ENCODE assay signal across 8 mouse cellular contexts in the genomic region with DNA sequence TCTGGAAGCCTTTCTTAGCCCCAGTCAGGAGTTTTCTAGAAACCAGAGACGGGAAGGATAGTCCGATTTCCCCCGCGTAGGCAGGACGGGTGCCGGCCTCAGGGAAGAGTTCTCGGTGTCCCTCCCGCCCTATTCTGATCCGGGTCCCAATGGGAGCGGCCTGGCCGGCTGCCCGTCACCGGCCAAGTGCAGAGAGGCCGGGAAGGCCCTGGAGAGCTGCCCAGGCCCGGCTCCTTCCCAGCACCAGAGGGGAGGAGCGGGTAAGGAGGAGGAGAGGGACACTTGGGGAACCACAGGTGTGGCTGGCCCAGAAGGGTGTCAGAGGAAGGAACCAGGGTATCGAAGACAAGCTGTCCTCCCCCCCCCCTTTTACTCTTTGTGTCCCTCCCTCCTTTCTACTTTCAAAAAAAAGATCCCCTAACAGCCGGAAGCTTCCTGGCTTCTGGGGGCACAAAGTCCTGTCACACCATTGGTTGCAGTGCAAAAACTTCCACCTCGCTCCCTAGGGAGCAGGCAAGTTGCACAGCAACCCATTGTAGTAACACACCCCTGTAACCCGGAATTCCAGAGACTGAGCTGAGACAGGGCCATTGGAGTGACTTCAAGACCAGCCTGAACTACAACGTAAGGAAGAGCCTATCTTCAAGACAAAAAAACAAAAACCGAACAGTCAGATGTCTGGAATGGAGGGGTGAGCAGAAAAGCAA. TPM values are rescaled to one million over a fixed set of nuclear protein-coding genes. Genes with fewer than 3 reads are reported as not detected.
DNase-seq lines count a peak whose midpoint lies in the region; ATAC-seq and TF ChIP-seq lines count a peak whose summit lies in the region.
"Had no signal": no experiment of that assay in that cellular context is flagged by ENCODE, and none has a peak within 500 bp of the region (broad histone marks: within the 10 kb centered on the region; RNA-seq: fewer than 3 reads in every experiment).

No protein-coding gene starts in this region.

- no peak for ATAC-seq in embryonic facial prominence, embryonic 15.5 days (ENCODE audit: insufficient number of reproducible peaks, low FRiP score, low TSS enrichment, low read depth)
- ATAC-seq in midbrain, embryonic 12.5 days (ENCODE audit: low FRiP score, low read depth): no peak

- peak; percentile 84 for DNase-seq in adipocyte (ENCODE audit: low spot score)
- peak; percentile 88 to 92 for DNase-seq in heart, postnatal 10 days
- DNase-seq in kidney, postnatal 25 days: peak; percentile 92 to 96
- peak; percentile 82 for DNase-seq in urinary bladder, postnatal 14 days (ENCODE audit: low spot score)

- TF ChIP-seq POLR2A in ES-Bruce4 (IDR thresholded peaks at IDR 0.05; ENCODE audit: insufficient read depth, low read length): no peak

- H3K36me3 ChIP-seq in ES-Bruce4 (ENCODE audit: control insufficient read depth, insufficient read depth, low read length, poor library complexity, severe bottlenecking): no peaks in the 10 kb centered on the region
- no peaks in the 10 kb centered on the region for H3K36me3 ChIP-seq in embryonic facial prominence, embryonic 15.5 days
- no peaks in the 10 kb centered on the region for H3K36me3 ChIP-seq in midbrain, embryonic 12.5 days

- 0 out of 2 replicates have a peak overlapping the region, but pooled peaks have one; percentile 17 for H3K4me2 ChIP-seq in embryonic facial prominence, embryonic 15.5 days (replicated peaks)
- H3K4me2 ChIP-seq in midbrain, embryonic 12.5 days (replicated peaks): 0 out of 2 replicates have a peak overlapping the region, but pooled peaks have one; percentile 9

- intact Hi-C loops in heart, postnatal 10 days (cut with DNase I): no loop called here

- no peaks in the 10 kb centered on the region for H3K27me3 ChIP-seq in ES-Bruce4 (ENCODE audit: control insufficient read depth, insufficient read depth, low read length, poor library complexity, severe bottlenecking)
- H3K27me3 ChIP-seq in embryonic facial prominence, embryonic 15.5 days: peaks cover 66% of the 10 kb centered on the region
- H3K27me3 ChIP-seq in midbrain, embryonic 12.5 days: peaks cover 97% of the 10 kb centered on the region

- no peaks in the 10 kb centered on the region for H3K9me3 ChIP-seq in ES-Bruce4 (replicated peaks; ENCODE audit: control insufficient read depth, insufficient read depth, low read length, poor library complexity, severe bottlenecking)
- H3K9me3 ChIP-seq in embryonic facial prominence, embryonic 15.5 days (replicated peaks): no peaks in the 10 kb centered on the region
- no peaks in the 10 kb centered on the region for H3K9me3 ChIP-seq in midbrain, embryonic 12.5 days

- WGBS in embryonic facial prominence, embryonic 15.5 days: 11% methylated on average over 22 of the region's 22 CpGs
- WGBS in midbrain, embryonic 12.5 days: 20% methylated on average over 22 of the region's 22 CpGs

- TF ChIP-seq EP300 in ES-Bruce4 (IDR thresholded peaks at IDR 0.05; ENCODE audit: insufficient read depth, low read depth, low read length): no peak

- H3K4me3 ChIP-seq in ES-Bruce4 (ENCODE audit: low read depth, low read length): peak overlapping the region; percentile 9
- no peak overlapping the region for H3K4me3 ChIP-seq in embryonic facial prominence, embryonic 15.5 days (replicated peaks)
- H3K4me3 ChIP-seq in midbrain, embryonic 12.5 days: no peak overlapping the region

- H3K27ac ChIP-seq in ES-Bruce4 (ENCODE audit: insufficient read depth, low read length): peak overlapping the region; percentile 45
- H3K27ac ChIP-seq in embryonic facial prominence, embryonic 15.5 days (replicated peaks): no peak overlapping the region
- H3K27ac ChIP-seq in midbrain, embryonic 12.5 days (replicated peaks): no peak overlapping the region

- TF ChIP-seq CTCF in ES-Bruce4 (IDR thresholded peaks at IDR 0.05; ENCODE audit: low read depth, low read length): no peak

- peaks cover 9% of the 10 kb centered on the region for H3K4me1 ChIP-seq in ES-Bruce4 (ENCODE audit: control insufficient read depth, insufficient read depth, low read length)
- H3K4me1 ChIP-seq in embryonic facial prominence, embryonic 15.5 days: peaks cover 24% of the 10 kb centered on the region
- peaks cover 16% of the 10 kb centered on the region for H3K4me1 ChIP-seq in midbrain, embryonic 12.5 days

- peak overlapping the region; percentile 63 for H3K9ac ChIP-seq in ES-Bruce4 (ENCODE audit: low read depth, poor library complexity, severe bottlenecking)
- H3K9ac ChIP-seq in embryonic facial prominence, embryonic 15.5 days: no peak overlapping the region
- H3K9ac ChIP-seq in midbrain, embryonic 12.5 days (replicated peaks): no peak overlapping the region; the same call in 1 of the 2 replicates

RNA-seq across cellular contexts. Expression of gene Mybpc2, which starts 0.8 kb away (rescaled TPM):
- polyA plus RNA-seq in ES-Bruce4 (2011; ENCODE audit: insufficient read depth, insufficient read length, low read depth, missing spikeins): 2.3 and 2.5 TPM in 2 replicates
- polyA plus RNA-seq in embryonic facial prominence, embryonic 15.5 days (2015; fragmentation: Nextera tagmentation; extraction: Ambion mirVana): 0.18 and 0.81 TPM in 2 replicates
- 10 to 100 TPM; 16.3 to 22.2 TPM for total RNA-seq in heart, postnatal 10 days (2021)
- polyA plus RNA-seq in midbrain, embryonic 12.5 days (2016; fragmentation: Nextera tagmentation; extraction: Ambion mirVana): 0.16 and 0.22 TPM in 2 replicates
- polyA plus RNA-seq: neural tube, embryonic 11.5 days had no signal

RNA-seq across cellular contexts. Expression of gene Spib, which starts 6.6 kb away (rescaled TPM):
- 1.4 and 2.4 TPM in 2 replicates for polyA plus RNA-seq in ES-Bruce4 (2011; ENCODE audit: insufficient read depth, insufficient read length, low read depth, missing spikeins)
- polyA plus RNA-seq in embryonic facial prominence, embryonic 15.5 days (2015; fragmentation: Nextera tagmentation; extraction: Ambion mirVana): 1.2 and 1.4 TPM in 2 replicates
- total RNA-seq in heart, postnatal 10 days (2021): 1 to 10 TPM; 1.1 to 1.3 TPM
- polyA plus RNA-seq in midbrain, embryonic 12.5 days (2016; fragmentation: Nextera tagmentation; extraction: Ambion mirVana): not detected in 2 replicates
- polyA plus RNA-seq: neural tube, embryonic 11.5 days had no signal

RNA-seq across cellular contexts. Expression of gene Pold1, which starts 23.4 kb away (rescaled TPM):
- polyA plus RNA-seq in ES-Bruce4 (2011; ENCODE audit: insufficient read depth, insufficient read length, low read depth, missing spikeins): 81.9 and 86.6 TPM in 2 replicates
- 77.9 and 86.2 TPM in 2 replicates for polyA plus RNA-seq in embryonic facial prominence, embryonic 15.5 days (2015; fragmentation: Nextera tagmentation; extraction: Ambion mirVana)
- 10 to 100 TPM; 18.7 to 24.5 TPM for total RNA-seq in heart, postnatal 10 days (2021)
- 94.1 and 96.0 TPM in 2 replicates for polyA plus RNA-seq in midbrain, embryonic 12.5 days (2016; fragmentation: Nextera tagmentation; extraction: Ambion mirVana)

RNA-seq across cellular contexts. Expression of gene Nr1h2, which starts 28.5 kb away (rescaled TPM):
- 67.6 and 95.7 TPM in 2 replicates for polyA plus RNA-seq in ES-Bruce4 (2011; ENCODE audit: insufficient read depth, insufficient read length, low read depth, missing spikeins)
- polyA plus RNA-seq in embryonic facial prominence, embryonic 15.5 days (2015; fragmentation: Nextera tagmentation; extraction: Ambion mirVana): 76.9 and 83.4 TPM in 2 replicates
- 10 to 100 TPM; 45.1 to 49.0 TPM for total RNA-seq in heart, postnatal 10 days (2021)
- 78.2 and 80.3 TPM in 2 replicates for polyA plus RNA-seq in midbrain, embryonic 12.5 days (2016; fragmentation: Nextera tagmentation; extraction: Ambion mirVana)

RNA-seq across cellular contexts. Expression of gene Fam71e1, which starts 28.9 kb away (rescaled TPM):
- 5.6 and 7.4 TPM in 2 replicates for polyA plus RNA-seq in ES-Bruce4 (2011; ENCODE audit: insufficient read depth, insufficient read length, low read depth, missing spikeins)
- 12.0 and 14.7 TPM in 2 replicates for polyA plus RNA-seq in embryonic facial prominence, embryonic 15.5 days (2015; fragmentation: Nextera tagmentation; extraction: Ambion mirVana)
- total RNA-seq in heart, postnatal 10 days (2021): 1 to 10 TPM; 5.1 to 6.0 TPM
- 32.4 and 35.1 TPM in 2 replicates for polyA plus RNA-seq in midbrain, embryonic 12.5 days (2016; fragmentation: Nextera tagmentation; extraction: Ambion mirVana)
